Mouse (Mus musculus): Measurements from ENCODE around the gene Stk38. TPM values are rescaled to one million over a fixed set of nuclear protein-coding genes. Genes with fewer than 3 reads are reported as not detected.

Stk38 gene
- polyA plus RNA-seq, 1 experiment from 2014 or later: 87.0 TPM

- DNase-seq (ENCODE audit: low spot score) (no peak), ATAC-seq (ENCODE audit: low read depth) (no peak)
- Histone ChIP-seq H3K4me3 (ENCODE audit: low read depth, low read length) (no peak overlapping the region), H3K4me2 (ENCODE audit: low read depth, low read length) (no peak overlapping the region), H3K27me3 (replicated peaks; ENCODE audit: control insufficient read depth, insufficient read depth, low read length) (no peaks in the 10 kb centered on the region), H3K27ac (replicated peaks; ENCODE audit: low read depth, low read length) (no peak overlapping the region), H3K9me3 (ENCODE audit: control insufficient read depth, low read length) (no peaks in the 10 kb centered on the region), H3K4me1 (ENCODE audit: control insufficient read depth, insufficient read depth, low read length) (peaks cover 10% of the 10 kb centered on the region), H3K9ac (ENCODE audit: low read depth, low read length) (no peak overlapping the region), H3K36me3 (ENCODE audit: control insufficient read depth, insufficient read depth, low read length) (no peaks in the 10 kb centered on the region)
- WGBS: 87% methylated on average over 6 of the region's 6 CpGs
Observed at GRCm38 (mm10) chr17:29023346-29023745, 15.6 kb upstream of the Stk38 start.

GRCm38 (mm10) chr17:29022230-29022819, 14.5 kb upstream of the Stk38 start:
- 13% methylated on average over 15 of the region's 15 CpGs for WGBS
- no peaks in the 10 kb centered on the region for H3K36me3 ChIP-seq (ENCODE audit: control insufficient read depth, insufficient read depth, low read length)
- DNase-seq (ENCODE audit: low spot score): peak; percentile 53

GRCm38 (mm10) chr17:29020444-29020843, 12.6 kb upstream of the Stk38 start:
- Histone ChIP-seq H3K9me3 (ENCODE audit: control insufficient read depth, low read length) (no peaks in the 10 kb centered on the region), H3K36me3 (ENCODE audit: control insufficient read depth, insufficient read depth, low read length) (no peaks in the 10 kb centered on the region), H3K27me3 (replicated peaks; ENCODE audit: control insufficient read depth, insufficient read depth, low read length) (no peaks in the 10 kb centered on the region), H3K4me3 (ENCODE audit: low read depth, low read length) (no peak overlapping the region), H3K4me2 (ENCODE audit: low read depth, low read length) (no peak overlapping the region), H3K27ac (replicated peaks; ENCODE audit: low read depth, low read length) (no peak overlapping the region), H3K4me1 (ENCODE audit: control insufficient read depth, insufficient read depth, low read length) (peaks cover 13% of the 10 kb centered on the region), H3K9ac (ENCODE audit: low read depth, low read length) (no peak overlapping the region)
- DNase-seq (ENCODE audit: low spot score): no peak
- no peak for ATAC-seq (ENCODE audit: low read depth)

More at GRCm38 (mm10) chr17:29022230-29022819, 14.5 kb upstream of the Stk38 start:
- H3K9me3 ChIP-seq (ENCODE audit: control insufficient read depth, low read length): no peaks in the 10 kb centered on the region
- no peak overlapping the region for H3K27ac ChIP-seq (replicated peaks; ENCODE audit: low read depth, low read length)
- peak; percentile 56 for ATAC-seq (ENCODE audit: low read depth)
- H3K4me1 ChIP-seq (ENCODE audit: control insufficient read depth, insufficient read depth, low read length): peaks cover 13% of the 10 kb centered on the region
- H3K4me3 ChIP-seq (ENCODE audit: low read depth, low read length): no peak overlapping the region
- no peak overlapping the region for H3K9ac ChIP-seq (ENCODE audit: low read depth, low read length)
- no peaks in the 10 kb centered on the region for H3K27me3 ChIP-seq (replicated peaks; ENCODE audit: control insufficient read depth, insufficient read depth, low read length)
- H3K4me2 ChIP-seq (ENCODE audit: low read depth, low read length): peak overlapping the region; percentile 6; the same call in 1 of the 2 replicates

GRCm38 (mm10) chr17:29019391-29019790, 11.6 kb upstream of the Stk38 start:
- Histone ChIP-seq H3K9me3 (ENCODE audit: control insufficient read depth, low read length) (no peaks in the 10 kb centered on the region), H3K4me2 (ENCODE audit: low read depth, low read length) (no peak overlapping the region), H3K4me3 (ENCODE audit: low read depth, low read length) (no peak overlapping the region), H3K36me3 (ENCODE audit: control insufficient read depth, insufficient read depth, low read length) (no peaks in the 10 kb centered on the region), H3K9ac (ENCODE audit: low read depth, low read length) (no peak overlapping the region), H3K27me3 (replicated peaks; ENCODE audit: control insufficient read depth, insufficient read depth, low read length) (no peaks in the 10 kb centered on the region), H3K27ac (replicated peaks; ENCODE audit: low read depth, low read length) (no peak overlapping the region), H3K4me1 (ENCODE audit: control insufficient read depth, insufficient read depth, low read length) (peaks cover 4% of the 10 kb centered on the region; the same call in 1 of the 2 replicates)
- DNase-seq (ENCODE audit: low spot score): no peak
- ATAC-seq (ENCODE audit: low read depth): no peak
- WGBS: 63% methylated on average over 7 of the region's 7 CpGs

DNA sequence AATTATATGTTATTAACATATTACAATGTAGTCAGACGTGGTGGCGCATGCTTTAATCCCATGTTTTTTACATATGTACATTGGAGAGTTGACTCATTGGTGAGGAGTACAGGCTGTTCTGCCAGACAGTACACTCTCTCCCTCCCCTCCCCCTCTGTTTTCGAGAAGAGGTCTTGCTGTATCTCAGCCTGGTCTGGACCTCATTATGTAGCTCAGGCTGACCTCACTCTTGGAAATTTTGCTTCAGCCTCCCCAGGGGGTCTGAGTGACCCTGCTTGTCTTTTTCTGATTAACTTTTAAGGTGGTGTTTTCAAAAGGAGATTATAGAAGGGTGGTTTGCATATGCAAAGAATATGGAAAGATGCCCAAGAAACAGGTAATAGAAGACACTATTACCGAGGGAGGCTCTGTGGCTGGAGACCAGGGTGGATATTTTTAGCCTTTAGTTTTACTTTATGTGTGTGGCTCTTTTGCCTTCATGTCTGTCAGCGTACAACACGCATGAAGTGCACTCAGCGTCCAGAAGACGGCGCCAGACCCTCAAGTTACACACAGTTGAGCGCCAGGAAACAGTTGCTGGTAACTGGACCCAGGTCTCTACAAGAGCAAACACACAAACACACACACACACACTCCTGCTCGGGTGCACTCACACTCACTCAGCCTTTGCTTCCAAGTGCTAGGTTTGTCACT, 10.6 kb upstream of the Stk38 start:
- ATAC-seq (ENCODE audit: low read depth) (peak; percentile 34; the same call in 1 of the 2 replicates), DNase-seq (ENCODE audit: low spot score) (peak; percentile 62)
- no peak overlapping the region for H3K4me2 ChIP-seq (ENCODE audit: low read depth, low read length)
- peaks cover 4% of the 10 kb centered on the region; the same call in 1 of the 2 replicates for H3K4me1 ChIP-seq (ENCODE audit: control insufficient read depth, insufficient read depth, low read length)
- no peaks in the 10 kb centered on the region for H3K9me3 ChIP-seq (ENCODE audit: control insufficient read depth, low read length)
- H3K27me3 ChIP-seq (replicated peaks; ENCODE audit: control insufficient read depth, insufficient read depth, low read length): no peaks in the 10 kb centered on the region
- no peak overlapping the region for H3K27ac ChIP-seq (replicated peaks; ENCODE audit: low read depth, low read length)
- H3K4me3 ChIP-seq (ENCODE audit: low read depth, low read length): no peak overlapping the region
- H3K36me3 ChIP-seq (ENCODE audit: control insufficient read depth, insufficient read depth, low read length): no peaks in the 10 kb centered on the region
- WGBS: 38% methylated on average over 11 of the region's 11 CpGs
- H3K9ac ChIP-seq (ENCODE audit: low read depth, low read length): no peak overlapping the region

GRCm38 (mm10) chr17:29016705-29017104, 8.9 kb upstream of the Stk38 start:
- DNase-seq (ENCODE audit: low spot score) (peak; percentile 82), ATAC-seq (ENCODE audit: low read depth) (no peak)
- Histone ChIP-seq H3K9me3 (ENCODE audit: control insufficient read depth, low read length) (no peaks in the 10 kb centered on the region), H3K4me3 (ENCODE audit: low read depth, low read length) (no peak overlapping the region), H3K36me3 (ENCODE audit: control insufficient read depth, insufficient read depth, low read length) (no peaks in the 10 kb centered on the region), H3K4me2 (ENCODE audit: low read depth, low read length) (no peak overlapping the region), H3K27me3 (replicated peaks; ENCODE audit: control insufficient read depth, insufficient read depth, low read length) (no peaks in the 10 kb centered on the region), H3K9ac (ENCODE audit: low read depth, low read length) (no peak overlapping the region), H3K27ac (replicated peaks; ENCODE audit: low read depth, low read length) (no peak overlapping the region), H3K4me1 (ENCODE audit: control insufficient read depth, insufficient read depth, low read length) (peaks cover 4% of the 10 kb centered on the region; the same call in 1 of the 2 replicates)
- 68% methylated on average over 4 of the region's 4 CpGs for WGBS

DNA sequence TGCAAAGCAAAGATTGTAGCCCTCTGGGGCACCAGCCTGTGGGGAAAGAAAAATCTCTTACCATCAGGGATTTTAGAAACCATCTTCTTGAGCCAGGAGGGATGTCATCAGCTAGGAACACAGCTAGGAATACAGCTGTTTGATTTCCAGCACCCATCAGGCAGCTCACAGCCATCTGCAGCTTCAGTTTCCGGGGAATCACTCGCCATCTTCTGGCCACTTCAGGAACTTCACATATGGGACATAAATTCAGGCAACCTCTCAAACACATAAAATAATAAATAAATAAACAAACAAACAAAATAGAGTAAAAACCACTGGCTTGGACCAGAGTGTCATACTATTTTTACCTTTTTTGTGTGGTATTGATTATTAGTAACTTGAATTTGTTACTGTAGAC, 7.8 kb upstream of the Stk38 start:
- no peak overlapping the region for H3K4me2 ChIP-seq (ENCODE audit: low read depth, low read length)
- WGBS: 24% methylated on average over 2 of the region's 2 CpGs
- H3K36me3 ChIP-seq (ENCODE audit: control insufficient read depth, insufficient read depth, low read length): no peaks in the 10 kb centered on the region
- H3K4me1 ChIP-seq (ENCODE audit: control insufficient read depth, insufficient read depth, low read length): peaks cover 4% of the 10 kb centered on the region; the same call in 1 of the 2 replicates
- H3K27ac ChIP-seq (replicated peaks; ENCODE audit: low read depth, low read length): no peak overlapping the region
- DNase-seq (ENCODE audit: low spot score) (no peak), ATAC-seq (ENCODE audit: low read depth) (no peak)
- no peak overlapping the region for H3K4me3 ChIP-seq (ENCODE audit: low read depth, low read length)
- no peaks in the 10 kb centered on the region for H3K27me3 ChIP-seq (replicated peaks; ENCODE audit: control insufficient read depth, insufficient read depth, low read length)
- no peaks in the 10 kb centered on the region for H3K9me3 ChIP-seq (ENCODE audit: control insufficient read depth, low read length)
- H3K9ac ChIP-seq (ENCODE audit: low read depth, low read length): no peak overlapping the region

- no peak overlapping the region for H3K9ac ChIP-seq (ENCODE audit: low read depth, low read length)
- DNase-seq (ENCODE audit: low spot score): no peak
- no peak overlapping the region for H3K27ac ChIP-seq (replicated peaks; ENCODE audit: low read depth, low read length)
- H3K4me2 ChIP-seq (ENCODE audit: low read depth, low read length): no peak overlapping the region
- H3K36me3 ChIP-seq (ENCODE audit: control insufficient read depth, insufficient read depth, low read length): no peaks in the 10 kb centered on the region
- no peak overlapping the region for H3K4me3 ChIP-seq (ENCODE audit: low read depth, low read length)
- H3K4me1 ChIP-seq (ENCODE audit: control insufficient read depth, insufficient read depth, low read length): peaks cover 4% of the 10 kb centered on the region; the same call in 1 of the 2 replicates
- no peaks in the 10 kb centered on the region for H3K27me3 ChIP-seq (replicated peaks; ENCODE audit: control insufficient read depth, insufficient read depth, low read length)
- no peaks in the 10 kb centered on the region for H3K9me3 ChIP-seq (ENCODE audit: control insufficient read depth, low read length)
- no peak for ATAC-seq (ENCODE audit: low read depth)
Observed at GRCm38 (mm10) chr17:29014235-29014634, 6.4 kb upstream of the Stk38 start.

DNA sequence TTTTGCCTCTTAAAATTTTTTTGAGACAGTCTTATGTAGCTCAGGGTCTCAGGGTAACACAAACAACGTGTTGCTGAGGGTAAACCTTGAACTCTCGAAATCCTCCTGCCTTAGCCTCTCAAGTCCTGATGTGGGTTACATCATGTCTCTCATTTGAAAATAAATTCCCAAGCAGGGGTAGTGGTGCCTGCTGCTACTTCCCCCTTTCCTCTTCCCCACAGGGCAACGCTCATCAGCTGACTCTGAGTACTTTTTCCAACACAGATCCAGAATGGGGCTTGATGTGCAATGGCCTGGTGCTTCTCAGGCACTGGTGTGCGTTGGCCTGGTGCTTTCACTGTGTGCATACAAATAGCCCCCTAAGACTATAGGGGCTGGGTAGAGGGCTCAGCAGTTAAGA, 1.4 kb upstream of the Stk38 start:
- H3K9ac ChIP-seq (ENCODE audit: low read depth, low read length): no peak overlapping the region
- no peak overlapping the region for H3K4me2 ChIP-seq (ENCODE audit: low read depth, low read length)
- H3K9me3 ChIP-seq (ENCODE audit: control insufficient read depth, low read length): no peaks in the 10 kb centered on the region
- DNase-seq (ENCODE audit: low spot score) (no peak), ATAC-seq (ENCODE audit: low read depth) (no peak)
- H3K4me1 ChIP-seq (ENCODE audit: control insufficient read depth, insufficient read depth, low read length): peaks cover 3% of the 10 kb centered on the region; the same call in 1 of the 2 replicates
- H3K27ac ChIP-seq (replicated peaks; ENCODE audit: low read depth, low read length): no peak overlapping the region
- H3K4me3 ChIP-seq (ENCODE audit: low read depth, low read length): no peak overlapping the region
- no peaks in the 10 kb centered on the region for H3K36me3 ChIP-seq (ENCODE audit: control insufficient read depth, insufficient read depth, low read length)
- no peaks in the 10 kb centered on the region for H3K27me3 ChIP-seq (replicated peaks; ENCODE audit: control insufficient read depth, insufficient read depth, low read length)
- 82% methylated on average over 4 of the region's 4 CpGs for WGBS
